Mouse (Mus musculus): ENCODE data around the gene Kirrel3. TPM values are rescaled to one million over a fixed set of nuclear protein-coding genes. Genes with fewer than 3 reads are reported as not detected.

Gene Kirrel3
- total RNA-seq, 2 experiments from 2014 or later = 0.64 to 0.83 TPM

- no peak for DNase-seq (ENCODE audit: low spot score)
- intact Hi-C loops (cut with DNase I) = loop anchor here (10.0 kb wide), 1 partner anchor 351 kb away; no protein-coding TSS in a partner anchor
These were observed 177.7 kb downstream of the Kirrel3 start for GRCm38 (mm10) chr9:34663412-34663811.

GRCm38 (mm10) chr9:34665361-34666129 is 179.9 kb downstream of the Kirrel3 start:
- intact Hi-C loops (cut with DNase I) = loop anchor here (10.0 kb wide), 1 partner anchor 349 kb away; no protein-coding TSS in a partner anchor
- DNase-seq (ENCODE audit: low spot score) = no peak

- intact Hi-C loops (cut with DNase I) = loop anchor here (10.0 kb wide), 1 partner anchor 348 kb away; no protein-coding TSS in a partner anchor
- no peak for DNase-seq (ENCODE audit: low spot score)
These were observed 181.5 kb downstream of the Kirrel3 start for GRCm38 (mm10) chr9:34667182-34667581.

- intact Hi-C loops (cut with DNase I) = no loop called here
- no peak for DNase-seq (ENCODE audit: low spot score)
These were observed 185.2 kb downstream of the Kirrel3 start for GRCm38 (mm10) chr9:34670906-34671305.

- no peak for DNase-seq (ENCODE audit: low spot score)
- intact Hi-C loops (cut with DNase I) = no loop called here
These were observed 201.1 kb downstream of the Kirrel3 start for GRCm38 (mm10) chr9:34686798-34687197.

GRCm38 (mm10) chr9:34688358-34688757 is 202.7 kb downstream of the Kirrel3 start:
- intact Hi-C loops (cut with DNase I) = no loop called here
- DNase-seq (ENCODE audit: low spot score) = no peak

- DNase-seq (ENCODE audit: low spot score) = no peak
- intact Hi-C loops (cut with DNase I) = no loop called here
These were observed 203.7 kb downstream of the Kirrel3 start for GRCm38 (mm10) chr9:34689375-34689774.

GRCm38 (mm10) chr9:34695646-34696045 is 210.0 kb downstream of the Kirrel3 start:
- no peak for DNase-seq (ENCODE audit: low spot score)
- intact Hi-C loops (cut with DNase I) = no loop called here

GRCm38 (mm10) chr9:34703547-34704300 is 218.0 kb downstream of the Kirrel3 start:
- DNase-seq (ENCODE audit: low spot score) = no peak
- intact Hi-C loops (cut with DNase I) = no loop called here

GRCm38 (mm10) chr9:34704357-34704756 is 218.7 kb downstream of the Kirrel3 start:
- intact Hi-C loops (cut with DNase I) = no loop called here
- DNase-seq (ENCODE audit: low spot score) = no peak

- intact Hi-C loops (cut with DNase I) = no loop called here
- no peak for DNase-seq (ENCODE audit: low spot score)
These were observed 220.7 kb downstream of the Kirrel3 start for GRCm38 (mm10) chr9:34706350-34706873.

- intact Hi-C loops (cut with DNase I) = no loop called here
- no peak for DNase-seq (ENCODE audit: low spot score)
These were observed 223.0 kb downstream of the Kirrel3 start for GRCm38 (mm10) chr9:34708691-34709090.

GRCm38 (mm10) chr9:34711996-34712395 is 226.3 kb downstream of the Kirrel3 start:
- intact Hi-C loops (cut with DNase I) = no loop called here
- DNase-seq (ENCODE audit: low spot score) = no peak

GRCm38 (mm10) chr9:34712996-34713395 is 227.3 kb downstream of the Kirrel3 start:
- intact Hi-C loops (cut with DNase I) = no loop called here
- DNase-seq (ENCODE audit: low spot score) = no peak

- intact Hi-C loops (cut with DNase I) = no loop called here
- DNase-seq (ENCODE audit: low spot score) = no peak
These were observed 227.8 kb downstream of the Kirrel3 start for GRCm38 (mm10) chr9:34713462-34713926.

- no peak for DNase-seq (ENCODE audit: low spot score)
- intact Hi-C loops (cut with DNase I) = no loop called here
These were observed 229.4 kb downstream of the Kirrel3 start for GRCm38 (mm10) chr9:34714996-34715619.

- intact Hi-C loops (cut with DNase I) = no loop called here
- no peak for DNase-seq (ENCODE audit: low spot score)
These were observed 230.8 kb downstream of the Kirrel3 start for GRCm38 (mm10) chr9:34716476-34716875.

GRCm38 (mm10) chr9:34721478-34722197 is 235.9 kb downstream of the Kirrel3 start:
- no peak for DNase-seq (ENCODE audit: low spot score)
- intact Hi-C loops (cut with DNase I) = no loop called here

GRCm38 (mm10) chr9:34722198-34722550 is 236.5 kb downstream of the Kirrel3 start:
- DNase-seq (ENCODE audit: low spot score) = no peak
- intact Hi-C loops (cut with DNase I) = no loop called here

- intact Hi-C loops (cut with DNase I) = no loop called here
- no peak for DNase-seq (ENCODE audit: low spot score)
These were observed 246.8 kb downstream of the Kirrel3 start for GRCm38 (mm10) chr9:34732507-34732906.

Data from heart, postnatal 25 days (tissue).